Mouse (Mus musculus) T-helper 1 cell (primary cell): ENCODE results near the gene Mkrn2os.

Experiments
- in situ Hi-C: fragments of 300-600 bp; cut with MboI, MseI; formaldehyde crosslinking; loops from one replicate; pipeline ENCODE4 v1.15.1; 2025; ENCODE audit warnings: high pct_unique_total_duplicates

The Mkrn2os gene

DNA sequence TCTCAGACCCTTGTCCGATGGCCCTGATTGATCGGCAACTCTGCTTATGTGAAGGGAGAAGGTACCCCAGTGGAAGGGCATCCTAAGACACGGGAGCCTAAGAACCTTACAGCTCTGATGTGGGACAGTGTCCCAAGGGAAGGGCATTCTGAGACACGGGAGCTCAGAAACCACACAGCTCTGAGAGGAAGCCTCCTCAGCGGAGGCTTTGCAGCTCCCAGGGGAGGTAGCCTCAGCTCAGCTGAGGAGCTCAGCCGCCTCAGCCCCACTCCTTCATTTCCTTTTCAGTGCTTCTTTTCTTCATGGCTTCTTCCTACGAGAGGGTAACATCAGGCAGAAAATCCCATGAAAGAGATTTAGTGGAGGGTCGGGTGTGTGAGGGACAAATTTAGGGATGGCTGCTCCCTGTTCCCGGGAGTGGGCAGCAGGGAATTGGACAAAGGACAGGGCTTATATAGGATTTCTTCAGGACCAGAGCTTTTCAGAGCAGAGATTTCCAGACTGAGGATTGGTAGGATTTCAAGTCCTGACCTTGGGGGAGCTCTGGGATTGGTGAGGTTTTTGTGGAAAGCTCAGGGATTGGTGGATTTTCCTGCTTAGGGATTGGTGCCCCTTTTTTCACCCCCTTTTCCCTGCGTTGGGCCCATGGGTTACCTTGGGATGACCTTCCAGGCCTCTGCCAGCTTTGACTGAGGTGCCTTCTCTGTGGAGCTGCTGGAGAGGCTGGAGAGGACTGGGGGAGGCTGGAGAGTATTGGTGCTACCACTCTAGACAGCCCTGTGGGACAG lies 9.9 kb downstream of the Mkrn2os start:
- in situ Hi-C loops: no loop called here

DNA sequence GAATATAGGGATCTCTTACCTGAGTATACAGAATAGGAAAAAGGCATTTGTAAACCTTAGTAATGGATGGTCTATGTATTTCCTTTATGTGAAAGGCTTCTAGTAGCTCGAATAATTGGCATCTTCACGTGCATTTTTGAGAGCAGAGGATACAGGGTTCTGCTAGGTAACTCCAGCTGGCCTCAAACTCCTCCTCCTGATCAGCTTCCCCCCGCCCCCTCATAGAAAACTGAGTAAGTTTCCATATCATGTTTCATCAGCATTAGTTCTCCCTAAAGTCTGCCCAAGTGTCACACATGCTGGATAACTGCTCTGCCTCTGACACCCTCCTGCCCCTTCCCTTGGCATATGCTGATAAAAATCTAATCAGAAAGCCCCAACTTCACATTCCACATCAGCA lies 11.6 kb downstream of the Mkrn2os start:
- in situ Hi-C loops: no loop called here

DNA sequence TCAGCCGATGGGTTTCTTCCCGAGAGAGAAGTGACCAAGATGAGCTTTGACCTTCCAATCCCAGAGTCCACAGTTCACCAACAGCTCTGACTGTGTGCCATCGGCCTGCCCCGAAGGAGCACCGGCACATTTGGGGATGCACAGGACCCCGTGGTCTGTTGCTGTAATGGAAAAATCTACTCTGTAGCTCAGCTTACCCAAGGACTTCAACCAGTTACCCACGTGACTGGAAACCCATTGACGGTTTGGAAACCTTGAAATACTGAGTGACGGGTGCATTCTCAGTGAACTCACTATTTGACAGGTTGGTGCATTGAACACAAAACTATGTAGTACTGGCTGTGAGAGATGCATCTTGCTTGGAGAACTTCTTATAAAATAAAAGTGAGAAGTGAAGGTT lies 14.4 kb downstream of the Mkrn2os start:
- in situ Hi-C loops: no loop called here

DNA sequence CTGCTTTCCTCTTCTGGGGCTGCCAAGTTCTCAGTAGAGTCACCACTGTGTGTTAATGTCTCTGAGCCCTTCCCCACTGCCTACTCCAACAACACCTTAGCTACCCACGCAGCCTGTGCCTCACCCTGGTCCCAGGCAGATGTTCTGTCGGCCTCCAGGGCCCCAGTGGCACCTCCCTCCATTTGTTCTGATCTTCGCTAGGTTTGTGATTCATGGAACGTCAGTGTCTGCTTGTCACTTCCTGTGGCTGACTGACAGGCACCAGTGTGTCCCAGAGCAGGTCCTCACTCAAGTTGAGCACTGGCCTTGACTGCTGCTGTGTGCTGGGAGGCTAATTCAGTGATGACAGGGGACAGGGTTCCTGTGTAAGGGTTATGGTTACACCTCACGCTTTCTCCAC lies 15.0 kb downstream of the Mkrn2os start:
- in situ Hi-C loops: no loop called here

DNA sequence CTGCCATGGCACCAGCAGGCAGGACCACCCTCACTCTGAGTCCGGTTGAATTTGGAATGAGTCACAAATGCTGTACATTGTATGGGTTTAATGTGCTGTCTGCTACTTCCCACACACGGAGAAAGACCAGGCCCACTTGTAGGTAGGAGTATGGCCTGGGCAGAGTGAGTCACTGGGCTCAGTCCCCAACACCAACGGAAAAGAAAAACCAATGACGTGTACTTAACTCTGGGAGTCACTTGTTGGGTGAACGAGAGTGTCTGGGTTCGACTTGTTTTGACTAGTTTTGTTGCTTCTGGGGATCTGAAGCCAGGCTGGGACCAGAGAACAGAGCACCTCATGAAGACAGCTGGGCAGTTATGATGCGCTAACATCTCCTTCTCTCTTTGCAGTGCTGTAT lies 18.2 kb downstream of the Mkrn2os start:
- in situ Hi-C loops: no loop called here

DNA sequence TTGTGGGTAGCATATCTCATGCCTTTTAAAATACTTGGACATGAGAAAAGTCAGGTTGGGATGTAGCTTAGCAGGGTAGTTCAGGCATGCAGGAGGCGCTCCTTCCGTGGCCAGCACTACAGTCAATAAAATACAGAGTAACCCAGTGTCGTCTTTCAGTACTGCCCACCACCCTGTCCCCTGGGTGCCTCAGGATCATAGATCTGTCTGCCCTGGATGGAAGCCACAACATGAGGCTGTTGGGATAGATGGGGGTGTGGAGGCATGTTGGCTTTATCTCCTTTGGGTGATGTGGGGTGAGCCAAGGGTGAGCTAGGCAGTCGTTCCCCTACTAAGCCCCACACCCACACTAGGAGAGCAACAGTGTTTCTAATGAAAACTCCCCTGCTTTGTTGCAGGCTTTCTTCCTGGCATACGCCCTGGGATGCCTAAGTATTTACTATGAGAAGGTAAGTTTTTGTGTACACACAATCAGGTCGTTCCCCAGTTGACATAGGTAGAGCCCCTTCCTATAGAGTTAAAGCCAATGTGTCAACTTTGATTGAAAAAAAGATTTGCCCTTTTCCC lies 26.8 kb downstream of the Mkrn2os start:
- in situ Hi-C loops: no loop called here

DNA sequence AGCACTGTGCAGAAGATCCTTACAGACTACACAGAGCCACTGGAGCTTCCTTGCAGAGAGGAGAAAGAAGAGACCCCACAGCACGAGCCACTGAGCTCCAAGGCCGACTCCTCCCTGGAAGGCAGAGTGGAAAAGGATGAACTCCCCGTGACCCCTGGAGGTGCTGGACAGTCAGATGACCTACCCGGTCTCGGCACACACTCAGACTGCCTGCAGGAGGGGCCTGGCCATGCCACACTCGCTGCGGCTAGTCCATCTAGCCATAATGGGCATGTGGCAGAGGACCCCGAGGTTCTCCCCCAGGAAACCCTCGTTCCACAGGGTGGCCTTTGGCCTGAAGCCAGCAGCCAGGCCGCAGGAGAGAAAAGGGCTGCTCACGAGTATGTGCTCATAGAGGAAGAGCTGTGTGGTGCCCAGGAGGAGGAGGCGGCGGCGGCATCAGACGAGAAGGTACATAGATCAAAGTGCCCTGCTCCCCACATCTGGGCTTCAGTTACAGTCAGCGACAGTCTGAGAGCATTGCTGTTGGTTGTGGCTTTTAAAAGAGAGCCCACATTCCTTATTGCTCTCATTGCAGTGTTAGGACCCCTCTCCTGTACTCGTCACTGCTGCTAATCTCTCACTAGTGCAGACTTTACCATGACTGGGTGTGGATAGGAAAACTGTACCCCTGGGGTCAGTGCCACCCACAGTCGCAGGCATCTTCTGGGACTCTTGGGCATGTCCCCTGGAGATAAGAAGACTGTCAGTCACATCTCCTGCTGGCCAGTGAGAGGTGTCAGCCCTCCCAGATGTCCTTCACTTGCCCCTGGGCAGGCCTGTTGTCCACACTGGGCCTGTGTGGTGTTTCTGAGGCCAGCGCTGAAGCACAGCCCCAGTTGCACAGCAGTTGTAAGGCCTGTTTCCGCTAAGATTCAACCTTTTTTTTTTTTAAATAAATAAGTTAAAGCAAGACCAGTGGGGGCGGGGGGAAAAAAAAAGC lies 32.4 kb downstream of the Mkrn2os start:
- in situ Hi-C loops: no loop called here

DNA sequence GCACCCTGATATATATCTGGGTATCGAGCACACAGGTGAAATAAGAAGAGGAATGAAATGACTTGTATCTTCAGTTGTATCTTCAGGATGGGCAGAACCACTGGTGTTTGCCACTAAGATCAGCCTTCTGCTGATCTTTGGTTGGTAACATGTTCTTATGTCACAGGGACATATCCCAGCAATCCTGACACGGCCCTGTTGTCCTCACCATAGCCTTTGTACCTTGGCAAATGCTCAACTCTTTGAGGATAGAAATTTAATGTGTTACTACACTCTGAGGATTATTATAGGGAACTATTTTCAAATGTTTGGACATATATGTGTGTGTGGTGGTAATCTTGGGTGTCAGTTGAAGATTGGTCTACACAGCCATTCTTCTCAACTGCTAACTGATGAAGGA lies 34.2 kb downstream of the Mkrn2os start:
- in situ Hi-C loops: no loop called here

DNA sequence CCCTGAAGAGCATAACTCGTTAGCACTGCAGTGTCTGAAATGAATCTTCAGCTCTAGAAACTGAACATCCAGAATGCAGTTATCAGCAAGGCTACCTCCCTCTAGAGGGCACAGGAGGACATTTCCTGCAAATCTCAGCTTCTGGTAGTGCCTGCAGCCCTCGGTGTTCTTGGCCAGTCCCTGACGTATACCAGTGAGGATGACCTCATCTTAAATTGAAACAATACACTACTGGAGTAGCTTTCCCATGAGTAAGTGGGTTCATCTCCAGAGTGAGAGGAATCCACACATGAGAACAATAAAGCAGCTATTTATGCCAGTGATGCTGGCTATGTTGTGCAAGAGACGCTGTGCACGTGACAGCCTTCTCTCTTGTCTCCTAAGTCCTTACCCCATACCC lies 36.9 kb downstream of the Mkrn2os start:
- in situ Hi-C loops: no loop called here

DNA sequence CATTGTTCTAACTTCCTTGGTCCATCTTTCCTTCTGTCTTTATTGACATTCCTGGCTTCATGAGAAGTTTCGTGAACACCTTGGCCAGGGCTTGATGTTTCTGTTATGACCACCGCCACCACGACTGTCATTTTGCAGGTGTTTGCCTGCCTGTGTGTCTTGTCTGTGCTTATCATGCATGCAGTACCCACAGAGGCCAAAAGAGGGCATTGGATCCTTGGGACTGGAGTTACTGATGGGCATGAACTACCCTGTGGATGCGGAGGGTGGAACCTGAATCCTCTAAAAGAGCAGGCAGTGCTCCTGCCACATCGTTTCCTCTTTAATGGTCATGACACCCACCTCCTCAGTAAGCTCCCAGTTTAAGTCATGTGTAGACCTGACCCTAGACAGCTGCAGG lies 46.1 kb downstream of the Mkrn2os start:
- in situ Hi-C loops: no loop called here

DNA sequence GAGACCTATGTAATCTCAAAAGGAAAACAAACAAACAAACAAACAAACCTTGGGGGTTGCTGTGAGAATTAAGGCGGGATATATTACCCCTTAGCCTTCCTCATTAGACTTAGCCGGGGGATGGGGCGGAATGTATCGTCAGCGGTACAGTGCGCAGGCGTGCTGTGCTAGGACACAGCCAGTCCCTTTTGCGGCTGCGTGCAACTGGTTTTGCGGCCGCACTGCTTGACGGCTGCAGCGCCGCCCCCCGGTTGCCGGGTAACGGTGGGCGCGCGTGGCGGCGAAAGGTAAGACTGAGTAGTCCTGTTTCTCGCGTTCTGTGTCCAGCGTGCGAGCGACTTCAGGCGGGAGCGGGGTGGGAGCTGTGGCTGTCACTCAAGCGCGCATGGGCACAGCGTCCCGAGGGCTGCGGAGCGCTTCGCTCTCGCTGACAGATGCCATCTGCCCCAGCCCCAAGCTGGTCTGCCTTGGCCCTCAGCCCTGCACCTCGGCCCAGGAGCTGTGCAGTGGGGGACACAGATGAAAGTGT lies 47.9 kb downstream of the Mkrn2os start, which contains the start of gene Tsen2:
Gene Tsen2, plus strand, starts transcription at position 223 of the 529 bp plus-strand sequence.
- in situ Hi-C loops: no loop called here

DNA sequence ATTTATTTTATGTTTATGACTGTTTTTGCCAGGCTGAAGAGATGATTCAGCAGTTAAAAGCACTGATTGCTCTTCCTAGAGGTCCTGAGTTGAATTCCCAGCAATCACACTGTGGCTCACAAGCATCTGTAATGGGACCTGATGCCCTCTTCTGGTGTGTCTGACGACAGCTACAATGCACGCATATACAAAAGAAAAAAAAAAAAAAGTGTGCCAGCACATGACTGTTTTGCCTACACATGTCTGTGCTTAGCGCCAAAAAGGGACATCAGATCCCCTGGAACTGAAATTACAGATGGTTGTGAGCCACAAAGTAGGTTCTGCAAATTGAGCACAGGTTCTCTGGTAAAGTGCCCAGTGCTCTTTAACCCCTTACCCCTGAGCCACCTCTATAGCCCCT lies 50.0 kb downstream of the Mkrn2os start:
- in situ Hi-C loops: no loop called here

DNA sequence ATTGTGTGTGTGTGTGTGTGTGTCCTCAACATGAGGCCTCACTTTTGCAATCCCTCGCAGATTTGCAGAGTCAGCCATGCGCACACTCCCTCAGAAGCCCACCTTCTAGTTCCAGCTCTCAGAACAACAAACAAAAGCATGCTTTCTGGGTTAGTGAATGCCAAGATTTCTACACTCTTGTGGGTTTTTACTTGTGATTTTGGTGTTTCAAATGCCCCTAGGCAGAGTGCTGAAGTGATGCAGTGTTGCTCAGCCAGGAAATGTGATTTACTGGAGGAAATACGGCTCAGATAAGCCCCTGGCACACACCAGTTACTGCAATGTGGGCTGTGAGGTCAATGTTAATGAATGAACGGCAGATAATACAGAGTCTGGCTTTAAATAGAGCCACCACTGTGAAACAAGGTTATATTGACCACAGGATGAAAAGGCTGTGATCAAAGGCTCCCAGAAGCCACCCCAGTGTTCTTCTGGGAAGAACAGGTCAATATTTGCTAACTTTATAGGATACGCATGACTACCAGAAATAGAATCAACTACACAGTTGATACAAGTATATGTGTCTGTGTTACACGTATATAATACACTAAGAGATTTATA lies 50.6 kb downstream of the Mkrn2os start:
- in situ Hi-C loops: no loop called here

DNA sequence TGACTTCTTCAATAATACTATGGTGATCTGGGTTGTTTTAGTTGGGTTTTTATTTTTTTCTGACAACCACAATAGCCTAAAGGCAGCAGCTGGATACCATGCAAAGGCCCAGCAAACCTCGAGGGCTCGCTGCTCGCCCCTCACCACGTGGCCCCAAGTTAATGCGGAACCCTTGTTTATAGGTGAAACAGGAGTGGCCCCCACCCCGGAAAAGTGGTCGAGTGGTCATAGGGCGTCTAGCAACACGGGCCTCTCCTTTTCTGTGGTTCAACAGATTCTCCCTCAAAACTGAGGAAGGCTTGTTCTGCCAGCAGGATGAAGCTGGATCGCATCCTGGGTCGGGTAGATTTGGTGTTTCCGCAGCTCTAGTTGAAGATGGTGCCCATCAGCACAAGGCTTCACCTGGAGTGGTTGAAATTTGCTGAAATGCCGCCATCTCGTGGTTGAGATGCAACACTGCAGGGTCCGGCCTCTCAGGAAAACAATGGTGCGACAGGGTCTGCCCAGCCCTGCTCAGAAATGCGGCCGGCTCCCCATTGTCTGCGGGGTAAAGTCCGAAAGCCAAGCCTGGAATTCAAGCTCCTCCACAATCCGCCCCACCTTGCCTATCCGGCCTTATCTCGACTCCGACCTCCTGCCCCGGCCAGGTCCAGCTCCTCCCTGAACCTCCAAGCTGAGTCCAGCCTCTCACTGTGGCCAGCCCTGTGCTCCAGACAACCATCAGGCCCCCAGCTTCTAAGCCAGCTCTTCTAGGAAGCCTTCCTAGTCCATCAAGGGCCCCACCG lies 53.5 kb downstream of the Mkrn2os start:
- in situ Hi-C loops: loop anchor here (5.0 kb wide), 1 partner anchor 317 kb away; no protein-coding TSS in a partner anchor

DNA sequence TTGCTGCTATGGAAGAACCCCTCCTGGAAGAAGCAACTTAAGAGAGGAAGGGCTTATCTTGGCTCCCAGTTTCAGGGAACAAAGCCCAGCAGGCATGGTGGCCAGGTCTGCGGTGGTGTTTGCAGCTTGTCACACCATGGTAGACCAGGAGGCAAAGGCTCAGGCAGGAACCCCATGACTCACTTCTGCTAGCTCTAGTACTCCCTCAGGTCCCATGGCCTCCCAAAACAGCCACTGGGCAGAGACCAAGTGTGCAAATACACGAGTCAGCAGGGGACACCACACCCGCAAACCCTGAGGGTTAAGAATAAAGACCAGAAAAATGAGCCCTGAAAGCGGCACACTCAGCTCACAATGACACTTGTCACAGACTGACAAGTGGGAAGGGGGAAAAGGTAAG lies 56.2 kb downstream of the Mkrn2os start:
- in situ Hi-C loops: loop anchor here (5.0 kb wide), 1 partner anchor 314 kb away; no protein-coding TSS in a partner anchor

DNA sequence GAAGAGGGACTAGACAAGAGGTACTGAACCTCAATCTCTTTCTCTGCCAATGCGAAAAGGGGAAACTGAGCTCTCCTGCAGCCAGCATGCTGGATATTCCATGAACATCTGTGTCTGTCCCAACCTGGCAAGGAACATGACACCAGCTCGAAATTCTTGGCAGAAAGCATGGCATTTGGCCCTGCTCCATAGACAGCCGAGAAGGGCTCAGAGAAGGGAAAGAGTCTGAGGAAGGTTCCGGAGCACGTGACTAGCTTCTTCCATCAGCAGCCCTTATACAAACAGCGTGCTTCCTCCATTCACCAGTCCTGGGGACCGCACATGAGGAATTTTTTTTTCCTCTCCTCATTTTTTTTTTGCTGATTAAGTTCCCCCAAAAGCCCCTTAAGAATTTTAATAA lies 57.8 kb downstream of the Mkrn2os start:
- in situ Hi-C loops: loop anchor here (5.0 kb wide), 1 partner anchor 312 kb away; no protein-coding TSS in a partner anchor
